Mouse (Mus musculus) MEL (cell line): ENCODE measurements around the gene Cwc27. TPM values are rescaled to one million over a fixed set of nuclear protein-coding genes. Genes with fewer than 3 reads are reported as not detected.

Experiments used
- DNase-seq: peaks from one replicate; pipeline ENCODE4 v3.0.0; 2011; ENCODE audit warnings: low read depth, low spot score
- H3K27ac ChIP-seq: 2 replicates; pipeline ENCODE4 v1.5.1; 2012; ENCODE audit warnings: low read depth, mild to moderate bottlenecking, control low read depth, low read length, moderate library complexity; ENCODE audit not compliant: control insufficient read depth
- H3K27me3 ChIP-seq, 2 experiments: fragments of 150-350 bp in 1 of 2; sonication (generic) in 1 of 2; 2 replicates each; pipeline ENCODE4 v1.6.1; 2012; ENCODE audit warnings: low read length in 2 of 2, mild to moderate bottlenecking in 2 of 2, improper control_type of control experiment in 1 of 2, moderate library complexity in 1 of 2; ENCODE audit not compliant: insufficient read depth in 2 of 2, control insufficient read depth in 1 of 2
- H3K36me3 ChIP-seq, 2 experiments: 2 replicates each; pipeline ENCODE4 v1.6.1; 2012 to 2014; ENCODE audit warnings: low read length in 2 of 2, improper control_type of control experiment in 1 of 2, inconsistent platforms in 1 of 2, mild to moderate bottlenecking in 1 of 2; ENCODE audit not compliant: insufficient read depth in 2 of 2, control insufficient read depth in 1 of 2
- H3K4me1 ChIP-seq, 2 experiments: fragments of 150-350 bp in 1 of 2; sonication (generic) in 1 of 2; 2 replicates each; pipeline ENCODE4 v1.6.1; 2012; ENCODE audit warnings: low read length in 2 of 2, improper control_type of control experiment in 1 of 2, mild to moderate bottlenecking in 1 of 2; ENCODE audit not compliant: insufficient read depth in 2 of 2, control insufficient read depth in 1 of 2
- H3K4me3 ChIP-seq, 2 experiments: fragments of 150-350 bp in 1 of 2; sonication (generic) in 1 of 2; 2 replicates each; pipeline ENCODE4 v1.5.1; 2012; ENCODE audit warnings: low read depth in 2 of 2, low read length in 2 of 2, mild to moderate bottlenecking in 2 of 2, moderate library complexity in 2 of 2, control low read depth in 1 of 2, improper control_type of control experiment in 1 of 2; ENCODE audit not compliant: control insufficient read depth in 1 of 2, insufficient read depth in 1 of 2
- H3K79me2 ChIP-seq: 2 replicates; pipeline ENCODE4 v1.6.1; 2012; ENCODE audit warnings: mild to moderate bottlenecking, low read length, moderate library complexity; ENCODE audit not compliant: control insufficient read depth, poor library complexity, insufficient read depth
- H3K9ac ChIP-seq: 2 replicates; pipeline ENCODE4 v1.6.1; 2012; ENCODE audit warnings: low read depth, mild to moderate bottlenecking, control low read depth, low read length, moderate library complexity; ENCODE audit not compliant: control insufficient read depth, poor library complexity, severe bottlenecking
- H3K9me3 ChIP-seq: fragments of 150-350 bp; sonication (generic); replicated peaks from 2 replicates; pipeline ENCODE4 v1.6.1; 2012; ENCODE audit warnings: mild to moderate bottlenecking, low read length, improper control_type of control experiment, moderate library complexity; ENCODE audit not compliant: insufficient read depth
- CHD1 ChIP-seq: IDR thresholded peaks from 2 replicates; pipeline ENCODE4 v1.6.1; 2012; ENCODE audit warnings: low read depth, mild to moderate bottlenecking, inconsistent platforms, low read length, improper control_type of control experiment
- E2F4 ChIP-seq: IDR thresholded peaks from 2 replicates; pipeline ENCODE4 v1.6.1; 2011; ENCODE audit warnings: low read depth, low read length, improper control_type of control experiment, borderline replicate concordance
- ELF1 ChIP-seq: IDR thresholded peaks from 2 replicates; pipeline ENCODE4 v1.6.1; 2014; ENCODE audit warnings: low read depth, mild to moderate bottlenecking, inconsistent platforms, low read length, improper control_type of control experiment, moderate library complexity
- ETS1 ChIP-seq: IDR thresholded peaks from 2 replicates; pipeline ENCODE4 v1.6.1; 2012; ENCODE audit warnings: low read depth, mild to moderate bottlenecking, inconsistent platforms, low read length, improper control_type of control experiment, moderate library complexity
- GABPA ChIP-seq: IDR thresholded peaks from 2 replicates; pipeline ENCODE4 v1.6.1; 2012; ENCODE audit warnings: low read depth, mild to moderate bottlenecking, inconsistent platforms, low read length, improper control_type of control experiment, moderate library complexity
- KAT2A ChIP-seq: conservative IDR thresholded peaks from 2 replicates; pipeline ENCODE4 v1.6.1; 2012; ENCODE audit warnings: low read depth, low read length, improper control_type of control experiment, inconsistent platforms
- MAFK ChIP-seq: IDR thresholded peaks from 2 replicates; pipeline ENCODE4 v1.6.1; 2011; ENCODE audit warnings: low read depth, mild to moderate bottlenecking, low read length, improper control_type of control experiment, borderline replicate concordance
- MAX ChIP-seq: IDR thresholded peaks from 2 replicates; pipeline ENCODE4 v1.6.1; 2011; ENCODE audit warnings: low read length, improper control_type of control experiment
- POLR2A ChIP-seq, 2 experiments: IDR thresholded peaks; 2 replicates each; pipeline ENCODE4 v1.6.1; 2011 to 2012; ENCODE audit warnings: low read length in 2 of 2, mild to moderate bottlenecking in 2 of 2, control low read depth in 1 of 2, improper control_type of control experiment in 1 of 2, low read depth in 1 of 2, moderate library complexity in 1 of 2; ENCODE audit not compliant: control insufficient read depth in 1 of 2, insufficient read depth in 1 of 2, poor library complexity in 1 of 2
- POLR2AphosphoS2 ChIP-seq: IDR thresholded peaks from 2 replicates; pipeline ENCODE4 v1.6.1; 2011; ENCODE audit warnings: low read length, improper control_type of control experiment
- RCOR1 ChIP-seq: IDR thresholded peaks from 2 replicates; pipeline ENCODE4 v1.6.1; 2012; ENCODE audit warnings: low read depth, mild to moderate bottlenecking, inconsistent platforms, low read length, improper control_type of control experiment
- SIN3A ChIP-seq: IDR thresholded peaks from 2 replicates; pipeline ENCODE4 v1.6.1; 2012; ENCODE audit warnings: low read length, improper control_type of control experiment, inconsistent platforms
- SMC3 ChIP-seq: IDR thresholded peaks from 2 replicates; pipeline ENCODE4 v1.6.1; 2011; ENCODE audit warnings: low read depth, low read length, improper control_type of control experiment
- TAL1 ChIP-seq: IDR thresholded peaks from 2 replicates; pipeline ENCODE4 v1.6.1; 2012; ENCODE audit warnings: mild to moderate bottlenecking, inconsistent platforms, low read length, moderate library complexity, mixed read lengths
- TBP ChIP-seq: IDR thresholded peaks from 2 replicates; pipeline ENCODE4 v1.8.0; 2011; ENCODE audit warnings: low read depth, low read length, improper control_type of control experiment
- TCF12 ChIP-seq: IDR thresholded peaks from 2 replicates; pipeline ENCODE4 v1.6.1; 2014; ENCODE audit warnings: low read depth, mild to moderate bottlenecking, inconsistent platforms, low read length, improper control_type of control experiment, moderate library complexity
- USF1 ChIP-seq: IDR thresholded peaks from 2 replicates; pipeline ENCODE4 v1.6.1; 2014; ENCODE audit warnings: low read depth, mild to moderate bottlenecking, inconsistent platforms, low read length, improper control_type of control experiment, moderate library complexity
- USF2 ChIP-seq, 2 experiments: IDR thresholded peaks; 2 replicates each; pipeline ENCODE4 v1.6.1; 2011 to 2012; ENCODE audit warnings: improper control_type of control experiment in 2 of 2, low read length in 2 of 2, borderline replicate concordance in 1 of 2, inconsistent platforms in 1 of 2, low read depth in 1 of 2, mild to moderate bottlenecking in 1 of 2; ENCODE audit not compliant: insufficient read depth in 1 of 2
- ZNF384 ChIP-seq: IDR thresholded peaks from 2 replicates; pipeline ENCODE4 v1.6.1; 2012; ENCODE audit warnings: low read depth, mild to moderate bottlenecking, inconsistent platforms, low read length, improper control_type of control experiment
- polyA plus RNA-seq, 2 experiments: library from polyadenylated mRNA; stranded (reverse) in 1 of 2; unstranded in 1 of 2; fragments of >175 nt in 1 of 2; fragments of >200 nt in 1 of 2; gene quantifications; 2 replicates each; pipeline versions ENCODE4 v1.2.1 to v1.2.4; 2012; ENCODE audit warnings: low replicate concordance in 2 of 2, low read depth in 1 of 2; ENCODE audit not compliant: insufficient read length in 2 of 2, insufficient read depth in 1 of 2, missing spikeins in 1 of 2
- total RNA-seq: library from RNA; depleted of rRNA; stranded (reverse); fragments of 300-350 nt; gene quantifications from 2 replicates; pipeline ENCODE4 v1.2.3, GENCODE M21; 2012

The Cwc27 gene
- total and polyA plus RNA-seq, 3 experiments, result 18.3 to 22.0 TPM; not detected in 1

GRCm38 (mm10) chr13:104596199-104596598 lies 220.7 kb downstream of the Cwc27 start:
- TF ChIP-seq ELF1 (no peak), ZNF384 (no peak), SIN3A (no peak), GABPA (no peak), USF1 (no peak), RCOR1 (no peak), TCF12 (no peak)
- TF ChIP-seq, all 39 proteins: peak for 0
- DNase-seq, result no peak
- no peaks in the 10 kb centered on the region for H3K4me1 ChIP-seq
- no peak overlapping the region for H3K27ac ChIP-seq
- no peak overlapping the region for H3K4me3 ChIP-seq
- H3K27me3 ChIP-seq, result no peaks in the 10 kb centered on the region
- no peak overlapping the region for H3K9ac ChIP-seq
- H3K36me3 ChIP-seq, result no peaks in the 10 kb centered on the region
- no peaks in the 10 kb centered on the region for H3K9me3 ChIP-seq
- no peaks in the 10 kb centered on the region for H3K79me2 ChIP-seq

DNA sequence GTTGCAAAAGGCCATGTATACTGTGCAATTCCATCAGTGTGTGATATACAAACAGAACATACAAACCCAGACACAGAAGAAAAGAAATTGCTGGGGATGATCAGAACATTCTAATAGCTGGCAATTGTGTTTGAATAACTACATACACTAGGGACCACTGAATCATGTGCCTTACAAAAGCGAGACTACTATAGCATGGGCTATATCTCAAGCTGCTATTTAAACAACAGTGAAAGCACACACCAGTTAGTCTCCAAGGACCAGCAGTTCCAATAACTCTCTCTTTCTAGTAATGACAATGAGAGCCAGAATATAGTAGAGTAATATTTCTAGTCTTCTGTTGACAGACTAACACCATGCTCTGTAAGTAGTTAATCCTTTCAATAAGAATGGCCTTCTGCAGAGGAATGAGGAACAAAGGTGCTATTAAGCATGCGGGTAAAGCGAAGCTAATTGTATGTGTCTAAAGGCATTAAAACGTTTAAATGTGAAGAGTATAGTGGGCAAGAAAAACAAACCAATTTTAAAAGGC lies 222.1 kb downstream of the Cwc27 start:
- no peak overlapping the region for H3K4me3 ChIP-seq
- H3K27ac ChIP-seq, result no peak overlapping the region
- H3K79me2 ChIP-seq, result no peaks in the 10 kb centered on the region
- H3K27me3 ChIP-seq, result no peaks in the 10 kb centered on the region
- TF ChIP-seq KAT2A (no peak), SIN3A (no peak), MAFK (no peak), USF1 (no peak), E2F4 (no peak), POLR2AphosphoS2 (no peak), ETS1 (no peak), TAL1 (no peak), TCF12 (no peak), USF2 (IDR thresholded peaks at IDR 0.05; ENCODE audit: borderline replicate concordance in 1 of 2, insufficient read depth in 1 of 2, low read depth in 1 of 2, low read length in 2 of 2) (no peak), GABPA (no peak), SMC3 (no peak), ELF1 (no peak), MAX (no peak), CHD1 (no peak), TBP (no peak), POLR2A (IDR thresholded peaks at IDR 0.05; ENCODE audit: control insufficient read depth in 1 of 2, insufficient read depth in 1 of 2, low read depth in 1 of 2, low read length in 2 of 2, poor library complexity in 1 of 2) (no peak)
- no peaks in the 10 kb centered on the region for H3K4me1 ChIP-seq
- no peak overlapping the region for H3K9ac ChIP-seq
- no peaks in the 10 kb centered on the region for H3K36me3 ChIP-seq
- DNase-seq, result no peak
- no peaks in the 10 kb centered on the region for H3K9me3 ChIP-seq
